Mouse (Mus musculus): ENCODE data around the gene Pphln1. TPM values are rescaled to one million over a fixed set of nuclear protein-coding genes. Genes with fewer than 3 reads are reported as not detected.

Pphln1 gene
- polyA plus RNA-seq, 1 experiment from 2014 or later, result 22.3 TPM

- Histone ChIP-seq H3K4me1 (ENCODE audit: insufficient read depth, low read depth, low read length) (no peaks in the 10 kb centered on the region), H3K27ac (ENCODE audit: low read length) (no peak overlapping the region), H3K9ac (replicated peaks; ENCODE audit: low read depth) (no peak overlapping the region), H3K4me2 (replicated peaks; ENCODE audit: low read depth, low read length) (no peak overlapping the region), H3K36me3 (ENCODE audit: insufficient read depth, low read length) (no peaks in the 10 kb centered on the region; the same call in 1 of the 2 replicates), H3K27me3 (replicated peaks; ENCODE audit: insufficient read depth, low read length) (no peaks in the 10 kb centered on the region), H3K4me3 (ENCODE audit: low read depth, low read length) (no peak overlapping the region), H3K9me3 (ENCODE audit: low read length) (no peaks in the 10 kb centered on the region)
- DNase-seq (ENCODE audit: low spot score) (no peak), ATAC-seq (no peak)
- WGBS, result 72% methylated on average over 7 of the region's 7 CpGs
- peak; percentile 40 for TF ChIP-seq CTCF (IDR thresholded peaks at IDR 0.05)
- TF ChIP-seq EP300 (IDR thresholded peaks at IDR 0.05), result no peak
Observed at GRCm38 (mm10) chr15:93420596-93420995, 22.4 kb downstream of the Pphln1 start.

- no peak overlapping the region for H3K4me3 ChIP-seq (ENCODE audit: low read depth, low read length)
- no peak overlapping the region for H3K27ac ChIP-seq (ENCODE audit: low read length)
- H3K27me3 ChIP-seq (replicated peaks; ENCODE audit: insufficient read depth, low read length), result no peaks in the 10 kb centered on the region
- no peak overlapping the region for H3K4me2 ChIP-seq (replicated peaks; ENCODE audit: low read depth, low read length)
- DNase-seq (ENCODE audit: low spot score) (no peak), ATAC-seq (no peak)
- H3K9ac ChIP-seq (replicated peaks; ENCODE audit: low read depth), result no peak overlapping the region
- no peak for TF ChIP-seq EP300 (IDR thresholded peaks at IDR 0.05)
- TF ChIP-seq CTCF (IDR thresholded peaks at IDR 0.05), result no peak
- no peaks in the 10 kb centered on the region for H3K9me3 ChIP-seq (ENCODE audit: low read length)
- no peaks in the 10 kb centered on the region for H3K4me1 ChIP-seq (ENCODE audit: insufficient read depth, low read depth, low read length)
- WGBS, result 96% methylated on average over 1 of the region's 1 CpGs
- H3K36me3 ChIP-seq (ENCODE audit: insufficient read depth, low read length), result no peaks in the 10 kb centered on the region; the same call in 1 of the 2 replicates
Observed at GRCm38 (mm10) chr15:93422537-93422936, 24.4 kb downstream of the Pphln1 start.

- Histone ChIP-seq H3K9ac (replicated peaks; ENCODE audit: low read depth) (no peak overlapping the region), H3K9me3 (ENCODE audit: low read length) (no peaks in the 10 kb centered on the region), H3K27ac (ENCODE audit: low read length) (no peak overlapping the region), H3K36me3 (ENCODE audit: insufficient read depth, low read length) (peaks cover 5% of the 10 kb centered on the region; the same call in 1 of the 2 replicates), H3K4me1 (ENCODE audit: insufficient read depth, low read depth, low read length) (no peaks in the 10 kb centered on the region), H3K27me3 (replicated peaks; ENCODE audit: insufficient read depth, low read length) (no peaks in the 10 kb centered on the region), H3K4me3 (ENCODE audit: low read depth, low read length) (no peak overlapping the region), H3K4me2 (replicated peaks; ENCODE audit: low read depth, low read length) (no peak overlapping the region)
- DNase-seq (ENCODE audit: low spot score), result no peak
- WGBS, result 47% methylated on average over 11 of the region's 11 CpGs
- ATAC-seq, result peak; percentile 28; the same call in 1 of the 2 replicates
- TF ChIP-seq EP300 (IDR thresholded peaks at IDR 0.05) (no peak), CTCF (IDR thresholded peaks at IDR 0.05) (no peak)
Observed at GRCm38 (mm10) chr15:93433811-93434210, 35.7 kb downstream of the Pphln1 start.

- Histone ChIP-seq H3K36me3 (ENCODE audit: insufficient read depth, low read length) (peaks cover 5% of the 10 kb centered on the region; the same call in 1 of the 2 replicates), H3K9ac (replicated peaks; ENCODE audit: low read depth) (no peak overlapping the region), H3K4me3 (ENCODE audit: low read depth, low read length) (no peak overlapping the region), H3K27ac (ENCODE audit: low read length) (no peak overlapping the region), H3K4me1 (ENCODE audit: insufficient read depth, low read depth, low read length) (no peaks in the 10 kb centered on the region), H3K9me3 (ENCODE audit: low read length) (no peaks in the 10 kb centered on the region), H3K4me2 (replicated peaks; ENCODE audit: low read depth, low read length) (no peak overlapping the region), H3K27me3 (replicated peaks; ENCODE audit: insufficient read depth, low read length) (no peaks in the 10 kb centered on the region)
- ATAC-seq (no peak), DNase-seq (ENCODE audit: low spot score) (no peak)
- 86% methylated on average over 12 of the region's 12 CpGs for WGBS
- no peak for TF ChIP-seq EP300 (IDR thresholded peaks at IDR 0.05)
- TF ChIP-seq CTCF (IDR thresholded peaks at IDR 0.05), result no peak
Observed at GRCm38 (mm10) chr15:93435998-93436397, 37.8 kb downstream of the Pphln1 start.

GRCm38 (mm10) chr15:93438663-93439062 lies 40.5 kb downstream of the Pphln1 start:
- peak; percentile 60 for ATAC-seq

GRCm38 (mm10) chr15:93442271-93442670 lies 44.1 kb downstream of the Pphln1 start:
- Histone ChIP-seq H3K9me3 (ENCODE audit: low read length) (no peaks in the 10 kb centered on the region), H3K9ac (replicated peaks; ENCODE audit: low read depth) (no peak overlapping the region), H3K27ac (ENCODE audit: low read length) (no peak overlapping the region), H3K4me2 (replicated peaks; ENCODE audit: low read depth, low read length) (no peak overlapping the region), H3K4me3 (ENCODE audit: low read depth, low read length) (no peak overlapping the region), H3K36me3 (ENCODE audit: insufficient read depth, low read length) (peaks cover 8% of the 10 kb centered on the region), H3K27me3 (replicated peaks; ENCODE audit: insufficient read depth, low read length) (no peaks in the 10 kb centered on the region), H3K4me1 (ENCODE audit: insufficient read depth, low read depth, low read length) (no peaks in the 10 kb centered on the region)
- TF ChIP-seq EP300 (IDR thresholded peaks at IDR 0.05) (no peak), CTCF (IDR thresholded peaks at IDR 0.05) (peak; percentile 35)
- no peak for ATAC-seq
- WGBS, result 88% methylated on average over 4 of the region's 4 CpGs
- no peak for DNase-seq (ENCODE audit: low spot score)

More at GRCm38 (mm10) chr15:93438663-93439062, 40.5 kb downstream of the Pphln1 start:
- H3K4me2 ChIP-seq (replicated peaks; ENCODE audit: low read depth, low read length), result no peak overlapping the region
- peaks cover 8% of the 10 kb centered on the region for H3K36me3 ChIP-seq (ENCODE audit: insufficient read depth, low read length)
- H3K4me1 ChIP-seq (ENCODE audit: insufficient read depth, low read depth, low read length), result no peaks in the 10 kb centered on the region
- H3K27ac ChIP-seq (ENCODE audit: low read length), result no peak overlapping the region
- H3K4me3 ChIP-seq (ENCODE audit: low read depth, low read length), result no peak overlapping the region
- H3K9ac ChIP-seq (replicated peaks; ENCODE audit: low read depth), result no peak overlapping the region
- WGBS, result 43% methylated on average over 5 of the region's 5 CpGs
- no peaks in the 10 kb centered on the region for H3K9me3 ChIP-seq (ENCODE audit: low read length)
- H3K27me3 ChIP-seq (replicated peaks; ENCODE audit: insufficient read depth, low read length), result no peaks in the 10 kb centered on the region
- TF ChIP-seq EP300 (IDR thresholded peaks at IDR 0.05) (no peak), CTCF (IDR thresholded peaks at IDR 0.05) (peak; percentile 94)
- peak; percentile 69 for DNase-seq (ENCODE audit: low spot score)

- ATAC-seq, result no peak
- 83% methylated on average over 6 of the region's 6 CpGs for WGBS
Observed at GRCm38 (mm10) chr15:93443676-93444075, 45.5 kb downstream of the Pphln1 start.

More at GRCm38 (mm10) chr15:93443676-93444075, 45.5 kb downstream of the Pphln1 start:
- TF ChIP-seq EP300 (IDR thresholded peaks at IDR 0.05) (no peak), CTCF (IDR thresholded peaks at IDR 0.05) (no peak)
- DNase-seq (ENCODE audit: low spot score), result no peak
- Histone ChIP-seq H3K27me3 (replicated peaks; ENCODE audit: insufficient read depth, low read length) (no peaks in the 10 kb centered on the region), H3K9ac (replicated peaks; ENCODE audit: low read depth) (no peak overlapping the region), H3K4me2 (replicated peaks; ENCODE audit: low read depth, low read length) (no peak overlapping the region), H3K36me3 (ENCODE audit: insufficient read depth, low read length) (peaks cover 8% of the 10 kb centered on the region), H3K4me1 (ENCODE audit: insufficient read depth, low read depth, low read length) (no peaks in the 10 kb centered on the region; the same call in 1 of the 2 replicates), H3K4me3 (ENCODE audit: low read depth, low read length) (no peak overlapping the region), H3K9me3 (ENCODE audit: low read length) (no peaks in the 10 kb centered on the region), H3K27ac (ENCODE audit: low read length) (no peak overlapping the region)
